Mouse (Mus musculus) adrenal gland, adult (tissue): Measurements from ENCODE around the gene Pagr1b.

Source experiments
- DNase-seq, 2 experiments: peaks; one replicate each; pipeline ENCODE4 v3.0.0; 2022 to 2023; ENCODE audit warnings: low spot score in 1 of 2; ENCODE audit not compliant: inconsistent age in 2 of 2

Gene Pagr1b

GRCm38 (mm10) chr7:127016481-127016485 lies at the start of gene Pagr1b:
TSS of gene Pagr1b (minus strand) at chr7:127016484.
- no peak for DNase-seq

- no peak for DNase-seq
Observed at GRCm38 (mm10) chr7:127065538-127065937, 49.3 kb upstream of the Pagr1b start.

GRCm38 (mm10) chr7:127055026-127055585 lies 38.8 kb upstream of the Pagr1b start:
- DNase-seq: no peak

- peak; percentile 90 to 97 for DNase-seq
Observed at GRCm38 (mm10) chr7:127041851-127042672, 25.8 kb upstream of the Pagr1b start, which contains the start of gene Kif22. TSS of gene Kif22 (minus strand) at chr7:127042471.

GRCm38 (mm10) chr7:127031244-127031643 lies 15.0 kb upstream of the Pagr1b start:
- DNase-seq: no peak

GRCm38 (mm10) chr7:127030172-127030571 lies 13.9 kb upstream of the Pagr1b start:
- no peak for DNase-seq

GRCm38 (mm10) chr7:127027885-127028284 lies 11.6 kb upstream of the Pagr1b start:
- no peak for DNase-seq

GRCm38 (mm10) chr7:127026984-127027726 lies 10.9 kb upstream of the Pagr1b start, which contains the start of gene Maz:
TSS of gene Maz (minus strand) at chr7:127027037.
- peak; percentile 100 for DNase-seq

GRCm38 (mm10) chr7:127026616-127026983 lies 10.3 kb upstream of the Pagr1b start:
- DNase-seq: no peak

- peak; percentile 81 to 92 for DNase-seq
Observed at GRCm38 (mm10) chr7:127026161-127026600, 9.9 kb upstream of the Pagr1b start.

- peak; percentile 71 to 89 for DNase-seq
Observed at GRCm38 (mm10) chr7:127025556-127026160, 9.4 kb upstream of the Pagr1b start.

GRCm38 (mm10) chr7:127024755-127025555 lies 8.7 kb upstream of the Pagr1b start:
- DNase-seq: peak; percentile 88 to 94

- DNase-seq: peak; percentile 33 to 70
Observed at GRCm38 (mm10) chr7:127023896-127024690, 7.8 kb upstream of the Pagr1b start.

GRCm38 (mm10) chr7:127023272-127023691 lies 7.0 kb upstream of the Pagr1b start:
- DNase-seq: peak; percentile 37 to 54

- no peak for DNase-seq
Observed at GRCm38 (mm10) chr7:127022528-127023271, 6.4 kb upstream of the Pagr1b start.

GRCm38 (mm10) chr7:127021563-127022527 lies 5.6 kb upstream of the Pagr1b start:
- DNase-seq: peak in 1 of 2 experiments; percentile 21

- DNase-seq: peak; percentile 61 to 73
Observed at GRCm38 (mm10) chr7:127020901-127021562, 4.7 kb upstream of the Pagr1b start, which contains the start of the genes Gm42742 and Prrt2. TSS of gene Gm42742 (minus strand) at chr7:127021097. TSS of gene Prrt2 (minus strand) at chr7:127021211.

- no peak for DNase-seq
Observed at GRCm38 (mm10) chr7:127020491-127020890, 4.2 kb upstream of the Pagr1b start.
